Mouse (Mus musculus) macrophage (primary cell): ENCODE results near the gene Kif2b. TPM values are rescaled to one million over a fixed set of nuclear protein-coding genes. Genes with fewer than 3 reads are reported as not detected.

ENCODE experiments used
- H3K27ac ChIP-seq: fragments of 350-480 bp; formaldehyde crosslinking; 2 replicates; pipeline ENCODE4 v1.9.0; 2021
- H3K36me3 ChIP-seq: fragments of 350-480 bp; formaldehyde crosslinking; 2 replicates; pipeline ENCODE4 v1.9.0; 2021; ENCODE audit errors: inconsistent target
- H3K4me3 ChIP-seq: fragments of 350-480 bp; formaldehyde crosslinking; 2 replicates; pipeline ENCODE4 v1.9.0; 2021; ENCODE audit errors: inconsistent target
- H3K79me2 ChIP-seq: fragments of 350-480 bp; formaldehyde crosslinking; 2 replicates; pipeline ENCODE4 v1.9.0; 2021; ENCODE audit errors: inconsistent target
- WGBS: methylation state at CpG from one replicate; pipeline ENCODE4 v1.1.7; 2026; ENCODE audit warnings: inconsistent platforms; ENCODE audit not compliant: missing documents; 5-methylcytosine and 5-hydroxymethylcytosine counted together
- polyA plus RNA-seq: library from polyadenylated mRNA; stranded (reverse); fragments of 250-400 nt; gene quantifications from 3 replicates; pipeline ENCODE4 v1.2.4, GENCODE M21; 2018; ENCODE audit warnings: inconsistent platforms
- total RNA-seq, 78 experiments: library from RNA; depleted of rRNA; stranded (reverse); fragments of 250-400 nt; gene quantifications; 1 replicate in 9 of 78; 2 replicates in 24 of 78; 3 replicates in 43 of 78; 4 replicates in 2 of 78; pipeline ENCODE4 v1.2.4; 2018; ENCODE audit warnings: inconsistent platforms in 56 of 78

Kif2b gene
- total RNA-seq (2018; cell fraction: chromatin; rRNA removed) = not detected
- total RNA-seq (2018; cell fraction: cytosol; rRNA removed) = not detected
- not detected for total RNA-seq (2018; cell fraction: nucleus; rRNA removed)
- polyA plus RNA-seq = not detected in 3 replicates

- Histone ChIP-seq H3K36me3 (no peaks in the 10 kb centered on the region), H3K27ac (no peak within 1 kb of the TSS), H3K4me3 (no peak within 1 kb of the TSS), H3K79me2 (no peaks in the 10 kb centered on the region)
- 90% methylated on average over 8 of the region's 9 CpGs for WGBS
Measured at GRCm38 (mm10) chr11:91577317-91577716, at the start of gene Kif2b. Kif2b (minus strand) TSS chr11:91577558.

- no peak overlapping the region for H3K27ac ChIP-seq
- no peak overlapping the region for H3K4me3 ChIP-seq
- 73% methylated on average over 3 of the region's 3 CpGs for WGBS
- H3K79me2 ChIP-seq = no peaks in the 10 kb centered on the region
- H3K36me3 ChIP-seq = no peaks in the 10 kb centered on the region
Measured at GRCm38 (mm10) chr11:91593088-91593487, 15.7 kb upstream of the Kif2b start.

- Histone ChIP-seq H3K27ac (no peak overlapping the region), H3K4me3 (no peak overlapping the region), H3K36me3 (no peaks in the 10 kb centered on the region), H3K79me2 (no peaks in the 10 kb centered on the region)
- 90% methylated on average over 19 of the region's 19 CpGs for WGBS
Measured at GRCm38 (mm10) chr11:91576856-91577255, 502 bp downstream of the Kif2b start.

- H3K79me2 ChIP-seq = no peaks in the 10 kb centered on the region
- H3K27ac ChIP-seq = no peak overlapping the region
- no peak overlapping the region for H3K4me3 ChIP-seq
- H3K36me3 ChIP-seq = no peaks in the 10 kb centered on the region
- WGBS = 82% methylated on average over 8 of the region's 8 CpGs
Measured at GRCm38 (mm10) chr11:91575406-91575805, 2.0 kb downstream of the Kif2b start.

GRCm38 (mm10) chr11:91574477-91574876 is 2.9 kb downstream of the Kif2b start:
- Histone ChIP-seq H3K4me3 (no peak overlapping the region), H3K36me3 (no peaks in the 10 kb centered on the region), H3K79me2 (no peaks in the 10 kb centered on the region), H3K27ac (no peak overlapping the region)
- WGBS = 5% methylated on average over 3 of the region's 3 CpGs

GRCm38 (mm10) chr11:91530737-91531136 is 46.6 kb downstream of the Kif2b start:
- Histone ChIP-seq H3K27ac (no peak overlapping the region), H3K4me3 (no peak overlapping the region), H3K79me2 (no peaks in the 10 kb centered on the region), H3K36me3 (no peaks in the 10 kb centered on the region)
- WGBS = 74% methylated on average over 4 of the region's 4 CpGs
